Comparison of ENCODE assay signal across 20 mouse cellular contexts in the genomic region with DNA sequence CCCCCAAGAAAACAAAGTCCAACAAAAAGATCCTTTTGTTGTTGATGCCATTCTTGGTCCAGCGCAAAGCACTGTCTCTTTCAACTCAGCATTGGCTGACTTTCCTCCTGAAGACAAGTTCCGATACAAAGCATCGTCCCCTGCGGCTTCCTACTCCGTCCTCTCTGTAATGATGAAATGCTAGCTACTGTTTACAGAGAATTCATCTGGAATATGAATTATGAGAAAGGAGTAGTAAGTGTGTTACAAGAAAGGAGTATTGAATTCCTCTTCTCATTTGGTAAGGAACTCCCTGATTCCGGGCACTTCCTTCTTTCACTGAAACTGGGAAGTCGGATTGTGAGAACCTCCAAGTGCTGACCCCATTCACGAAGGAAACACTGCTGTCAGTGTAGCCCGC.
A peak's percentile ranks its signal among the peaks of the same experiment; 100 is the strongest.
DNase-seq lines count a peak whose midpoint lies in the region; ATAC-seq and TF ChIP-seq lines count a peak whose summit lies in the region.
"Had no signal": no experiment of that assay in that cellular context is flagged by ENCODE, and none has a peak within 500 bp of the region (broad histone marks: within the 10 kb centered on the region; RNA-seq: fewer than 3 reads in every experiment).

No protein-coding gene starts in this region.

- 65% methylated on average over 9 of the region's 9 CpGs for WGBS in heart, embryonic 13.5 days
- 44% methylated on average over 9 of the region's 9 CpGs for WGBS in lung, embryonic 14.5 days
- WGBS in midbrain, embryonic 14.5 days: 12% methylated on average over 9 of the region's 9 CpGs

- H3K27me3 ChIP-seq in heart, embryonic 13.5 days (replicated peaks): no peaks in the 10 kb centered on the region; the same call in 1 of the 2 replicates
- H3K27me3 ChIP-seq in lung, embryonic 14.5 days (ENCODE audit: insufficient read depth, low read length): no peaks in the 10 kb centered on the region
- H3K27me3 ChIP-seq in midbrain, embryonic 14.5 days (ENCODE audit: control insufficient read depth, insufficient read depth, low read length): no peaks in the 10 kb centered on the region
- H3K27me3 ChIP-seq: liver, embryonic 15.5 days had no signal

- H3K4me3 ChIP-seq in heart, embryonic 13.5 days: no peak overlapping the region
- no peak overlapping the region for H3K4me3 ChIP-seq in lung, embryonic 14.5 days (ENCODE audit: low read depth, low read length)
- H3K4me3 ChIP-seq in midbrain, embryonic 14.5 days (replicated peaks; ENCODE audit: low read depth, low read length): peak overlapping the region; percentile 14
- H3K4me3 ChIP-seq: heart, adult 2 months; liver, embryonic 15.5 days; megakaryocyte, embryonic 14.5 days had no signal

- H3K9me3 ChIP-seq in heart, embryonic 13.5 days: no peaks in the 10 kb centered on the region
- no peaks in the 10 kb centered on the region for H3K9me3 ChIP-seq in lung, embryonic 14.5 days (ENCODE audit: low read depth, low read length)
- H3K9me3 ChIP-seq in midbrain, embryonic 14.5 days (ENCODE audit: control insufficient read depth, low read length): no peaks in the 10 kb centered on the region
- H3K9me3 ChIP-seq: liver, embryonic 15.5 days; megakaryocyte, embryonic 14.5 days had no signal

- H3K9ac ChIP-seq in heart, embryonic 13.5 days: no peak overlapping the region
- no peak overlapping the region for H3K9ac ChIP-seq in lung, embryonic 14.5 days
- H3K9ac ChIP-seq in midbrain, embryonic 14.5 days (replicated peaks; ENCODE audit: low read length): peak overlapping the region; percentile 6; the same call in 1 of the 2 replicates
- H3K9ac ChIP-seq: liver, embryonic 15.5 days had no signal

- peak overlapping the region; percentile 8; the same call in 1 of the 2 replicates for H3K27ac ChIP-seq in heart, embryonic 13.5 days (replicated peaks)
- peak overlapping the region; percentile 58; the same call in 1 of the 2 replicates for H3K27ac ChIP-seq in lung, embryonic 14.5 days (ENCODE audit: low read depth)
- H3K27ac ChIP-seq in midbrain, embryonic 14.5 days (replicated peaks; ENCODE audit: low read depth, low read length): peak overlapping the region; percentile 61
- H3K27ac ChIP-seq: heart, adult 2 months; liver, embryonic 15.5 days had no signal

- no peak for DNase-seq in heart, adult 9 months (ENCODE audit: low spot score in 2 of 2)
- DNase-seq in lung, embryonic 14.5 days: no peak
- DNase-seq in lung, adult 18-20 months: no peak
- no peak for DNase-seq in midbrain, embryonic 14.5 days
- DNase-seq in adrenal gland, postnatal 4 days (ENCODE audit: low spot score in 2 of 2): no peak
- DNase-seq in thymus, postnatal 4 days: no peak
- DNase-seq: adrenal gland, postnatal 36 days; cerebellum, postnatal 10 days; embryo, embryonic 11 days; gastrocnemius, postnatal 10 days; heart, adult 2 months; heart, postnatal 4 days; kidney, adult 8-10 months; kidney, postnatal 25 days; lung, postnatal 14 days; right cerebral cortex, adult 18-20 months; thymus, adult 2 months had no signal

- no peak for ATAC-seq in heart, embryonic 13.5 days (ENCODE audit: extremely low read depth, insufficient number of reproducible peaks, low FRiP score, low TSS enrichment)
- ATAC-seq in lung, embryonic 14.5 days (ENCODE audit: insufficient read depth): no peak
- ATAC-seq in midbrain, embryonic 14.5 days (ENCODE audit: low FRiP score, low TSS enrichment): no peak

- TF ChIP-seq CTCF in lung, embryonic 14.5 days (IDR thresholded peaks at IDR 0.05; ENCODE audit: low read depth): no peak

- no peak overlapping the region for H3K4me2 ChIP-seq in heart, embryonic 13.5 days
- no peak overlapping the region for H3K4me2 ChIP-seq in lung, embryonic 14.5 days
- H3K4me2 ChIP-seq in midbrain, embryonic 14.5 days (ENCODE audit: low read length): peak overlapping the region; percentile 47
- H3K4me2 ChIP-seq: liver, embryonic 15.5 days had no signal

- H3K36me3 ChIP-seq in heart, embryonic 13.5 days: no peaks in the 10 kb centered on the region
- H3K36me3 ChIP-seq in lung, embryonic 14.5 days (ENCODE audit: insufficient read depth): no peaks in the 10 kb centered on the region
- no peaks in the 10 kb centered on the region for H3K36me3 ChIP-seq in midbrain, embryonic 14.5 days (ENCODE audit: control insufficient read depth, insufficient read depth, low read length)
- H3K36me3 ChIP-seq: liver, embryonic 15.5 days had no signal

- peaks cover 33% of the 10 kb centered on the region for H3K4me1 ChIP-seq in heart, embryonic 13.5 days
- no peaks in the 10 kb centered on the region; the same call in 1 of the 2 replicates for H3K4me1 ChIP-seq in lung, embryonic 14.5 days (ENCODE audit: insufficient read depth)
- H3K4me1 ChIP-seq in midbrain, embryonic 14.5 days (ENCODE audit: control insufficient read depth, insufficient read depth, low read length): peaks cover 45% of the 10 kb centered on the region
- H3K4me1 ChIP-seq: liver, embryonic 15.5 days; megakaryocyte, embryonic 14.5 days had no signal

Comparison
In these comparisons a context has a peak if more than half of its experiments do, and no peak if none do; other contexts are left out.
1. H3K27ac ChIP-seq: peak in every context shown above with its lines; median percentile 61 in midbrain, embryonic 14.5 days; 58 in lung, embryonic 14.5 days; 8 in heart, embryonic 13.5 days.